Mouse (Mus musculus) neural tube, embryonic 10.5 days (tissue): Measurements from ENCODE around the gene 5730409E04Rik.

Experiments used
- DNase-seq: peaks from one replicate; pipeline ENCODE4 v3.0.0-alpha.2; 2017; ENCODE audit warnings: low spot score; ENCODE audit errors: extremely low spot score

Gene 5730409E04Rik

DNA sequence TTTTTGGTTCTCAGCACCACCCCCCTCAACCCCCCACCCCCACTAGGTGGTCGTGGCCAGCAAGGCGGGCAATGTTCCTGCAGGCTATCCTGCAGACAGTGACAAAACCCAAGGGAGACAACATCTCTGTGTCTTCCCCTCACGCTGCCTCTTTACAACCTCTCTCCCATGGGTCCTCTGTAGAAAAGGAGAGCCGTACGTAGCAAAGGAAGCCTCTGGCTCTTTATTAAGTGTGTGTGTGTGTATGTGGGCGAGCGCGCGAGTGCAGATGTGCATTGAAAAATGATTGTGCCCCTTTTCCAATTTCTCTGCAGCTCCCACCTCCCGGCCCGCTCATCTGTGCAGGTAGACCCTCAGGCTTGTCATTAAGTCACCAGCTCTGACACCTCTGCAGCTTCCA is 26.7 kb downstream of the 5730409E04Rik start:
- no peak for DNase-seq

DNA sequence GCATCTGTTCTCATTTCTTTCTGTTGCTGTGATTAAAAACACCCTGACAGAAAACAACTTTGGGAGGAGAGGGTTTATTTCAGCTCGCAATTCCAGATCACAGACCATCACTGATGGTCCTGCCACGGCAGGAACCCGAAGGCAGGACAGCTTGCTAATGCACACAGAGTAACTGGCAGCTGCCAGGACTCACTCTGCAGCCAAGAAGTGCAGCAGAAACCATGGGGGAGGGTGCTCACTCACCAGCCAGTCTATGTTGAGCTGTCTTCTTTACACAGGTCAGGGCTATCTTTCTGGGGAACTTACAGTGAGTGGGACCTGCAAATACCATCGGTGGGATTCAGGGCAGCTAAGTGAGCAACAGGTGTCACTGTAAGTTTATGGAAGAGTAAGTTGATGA is 27.8 kb downstream of the 5730409E04Rik start:
- no peak for DNase-seq

DNA sequence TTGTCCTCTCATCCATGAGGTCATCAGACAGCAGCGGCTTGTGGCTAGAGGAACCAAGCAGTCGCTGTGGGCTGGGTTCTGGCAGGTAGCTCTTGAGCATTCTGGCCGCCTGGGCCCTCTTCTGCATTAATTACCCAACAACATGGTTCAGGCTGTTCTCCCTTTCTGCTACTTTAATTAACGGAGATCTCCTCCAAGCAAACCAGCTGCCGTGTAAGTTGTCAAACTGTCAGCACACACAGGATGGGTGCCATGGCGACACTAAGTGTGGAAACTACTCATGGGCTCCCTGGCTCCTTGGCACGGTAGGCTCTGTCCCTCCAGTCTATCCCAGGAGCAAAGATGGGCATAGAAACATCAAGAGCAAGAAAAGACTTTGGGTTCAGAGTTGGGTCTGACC is 29.7 kb downstream of the 5730409E04Rik start:
- no peak for DNase-seq

DNA sequence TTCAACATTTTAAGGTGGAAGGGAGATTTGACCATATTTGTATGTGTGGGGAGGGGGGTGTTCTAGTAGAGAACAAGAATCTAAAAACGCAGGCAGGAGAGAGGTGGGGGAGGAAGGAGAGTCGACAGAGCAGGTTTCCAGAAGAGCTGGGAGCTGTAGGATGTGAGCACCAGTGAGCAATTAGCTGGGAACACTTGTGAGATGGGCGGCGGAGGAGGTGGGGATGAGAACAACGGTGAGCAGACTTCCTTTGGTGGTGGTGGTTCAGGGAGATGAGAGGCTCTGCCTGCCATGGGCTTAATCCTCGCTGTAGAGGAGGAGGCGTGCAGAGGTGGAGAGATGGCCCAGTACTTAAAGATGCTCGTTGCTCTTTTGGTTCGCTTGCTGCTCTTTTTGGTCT is 32.3 kb downstream of the 5730409E04Rik start:
- no peak for DNase-seq

DNA sequence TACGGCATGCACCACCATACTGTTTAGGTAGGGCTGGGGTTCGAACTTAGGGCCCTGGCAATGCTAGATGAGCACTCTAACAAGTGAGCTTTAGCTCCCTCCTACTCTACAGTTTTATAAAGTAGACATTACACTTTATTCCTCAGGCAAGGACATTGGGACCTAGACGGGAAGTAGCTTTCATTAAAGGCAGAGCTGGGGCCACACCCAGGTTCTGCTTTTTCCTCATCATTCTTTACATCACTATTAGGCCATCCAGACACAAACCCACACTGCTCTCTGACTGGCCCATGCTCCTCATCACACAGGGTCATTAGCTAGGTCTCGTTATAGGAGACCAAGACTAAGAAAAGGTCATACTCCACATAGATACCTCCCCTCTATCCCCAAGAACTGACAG is 34.2 kb downstream of the 5730409E04Rik start:
- no peak for DNase-seq

DNA sequence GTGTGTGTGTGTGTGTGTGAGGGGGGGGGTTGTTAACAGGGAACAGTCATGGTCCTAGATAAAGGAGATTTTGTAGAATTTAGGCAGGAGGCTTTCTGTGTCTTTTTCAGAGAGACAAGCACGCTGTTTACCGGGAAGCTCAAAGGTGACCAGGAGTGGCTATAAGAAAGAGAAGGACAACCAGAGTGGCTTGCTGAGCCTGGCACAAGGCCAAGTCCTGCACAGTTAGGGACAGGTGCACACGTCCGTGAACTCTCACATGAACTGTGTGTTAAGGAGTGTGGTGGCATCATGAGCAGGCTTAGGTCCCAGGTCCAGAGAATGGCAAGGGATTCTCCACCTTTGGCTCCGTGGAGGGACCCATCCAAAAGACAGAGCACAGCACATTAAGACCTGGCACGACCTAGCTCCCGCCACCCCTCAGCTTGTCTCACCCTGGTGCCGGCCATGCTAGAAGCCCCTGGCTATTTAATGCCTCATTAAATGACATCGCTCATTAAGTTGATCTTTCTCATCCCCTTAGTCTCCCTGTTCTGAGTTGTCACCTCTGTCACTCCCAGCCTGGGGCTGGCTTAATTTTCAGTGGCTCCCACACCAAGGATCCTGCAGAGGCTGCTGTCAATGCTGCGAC is 34.8 kb downstream of the 5730409E04Rik start:
- DNase-seq = no peak

DNA sequence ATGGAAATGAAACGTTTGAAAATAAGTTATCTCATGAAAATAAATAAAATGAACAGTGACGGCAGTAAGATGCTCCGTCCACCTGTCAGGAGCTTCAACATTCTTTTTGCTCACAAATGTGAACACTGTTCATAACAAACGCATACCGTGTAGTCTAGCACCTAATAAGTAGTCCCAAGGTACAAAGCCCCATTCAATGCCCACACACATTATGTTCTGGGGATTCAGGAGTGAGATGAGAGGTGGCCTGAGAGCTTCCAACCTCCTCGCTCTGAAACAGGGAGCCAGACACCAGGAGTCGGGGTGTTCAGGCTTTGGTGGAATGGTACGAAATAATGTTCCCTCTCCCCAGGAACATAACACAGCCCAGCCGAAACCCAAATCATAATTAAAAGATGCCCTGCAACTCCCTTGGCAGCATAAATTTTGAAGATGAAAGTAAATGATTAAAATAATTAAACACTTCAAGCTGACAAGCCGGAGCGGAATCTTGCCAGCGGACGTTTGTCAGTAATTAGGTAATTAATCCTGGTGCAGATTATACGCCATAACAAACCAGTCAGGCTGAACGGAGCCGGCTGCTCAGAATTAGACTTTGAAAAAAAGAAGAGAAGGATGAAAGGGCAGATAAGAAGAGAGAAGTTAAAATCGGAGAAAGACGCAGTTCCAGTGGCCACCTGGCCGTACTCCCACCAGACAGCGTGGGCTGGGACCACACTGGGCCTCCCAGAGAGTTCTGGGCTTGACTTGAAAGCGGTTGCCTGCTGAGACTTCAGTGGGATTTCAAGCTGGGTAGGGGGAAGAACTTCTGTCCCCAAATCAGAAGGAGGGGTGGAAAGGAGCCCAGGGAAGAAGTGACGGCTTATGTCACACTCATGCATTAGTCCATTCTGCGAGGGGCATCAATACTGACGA is 38.6 kb downstream of the 5730409E04Rik start:
- DNase-seq = no peak

DNA sequence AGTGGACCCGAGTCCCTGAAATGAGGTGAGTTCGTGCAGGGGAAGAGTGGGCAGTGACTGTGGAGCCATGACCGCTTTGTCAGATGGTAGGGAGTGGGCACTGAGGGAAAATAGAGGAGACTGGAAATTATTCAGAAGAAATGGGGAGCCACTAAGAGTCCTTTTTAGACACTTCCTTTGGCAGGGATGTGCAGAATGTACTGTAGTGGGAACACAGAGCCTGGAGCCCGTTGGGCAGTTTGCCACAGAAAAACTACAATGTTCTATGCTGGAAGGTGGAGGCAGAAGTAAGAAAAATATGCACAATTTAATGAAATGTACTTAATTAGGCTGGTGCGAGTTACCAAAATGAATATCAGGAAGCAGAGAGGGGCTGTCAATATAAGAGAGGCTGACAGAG is 43.5 kb downstream of the 5730409E04Rik start:
- DNase-seq = no peak

DNA sequence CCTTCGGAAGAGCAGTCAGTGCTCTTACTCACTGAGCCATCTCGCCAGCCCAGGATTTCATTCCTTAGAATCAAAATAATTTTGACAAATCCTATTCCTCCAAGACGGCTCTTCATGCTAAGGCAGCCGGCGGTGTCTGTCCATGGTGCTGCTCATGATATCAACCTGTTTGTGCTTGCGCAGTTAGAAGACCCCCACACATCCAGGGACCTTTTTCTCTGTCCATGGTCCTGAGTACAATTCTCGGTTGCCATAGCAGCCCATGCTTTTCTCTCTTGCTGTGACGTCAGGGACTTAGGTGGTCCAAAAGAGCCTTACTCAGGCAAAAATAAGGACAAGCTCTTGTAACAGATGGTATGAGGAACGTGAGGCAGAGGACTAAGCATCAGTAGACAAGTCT is 45.7 kb downstream of the 5730409E04Rik start:
- DNase-seq = peak; percentile 71

DNA sequence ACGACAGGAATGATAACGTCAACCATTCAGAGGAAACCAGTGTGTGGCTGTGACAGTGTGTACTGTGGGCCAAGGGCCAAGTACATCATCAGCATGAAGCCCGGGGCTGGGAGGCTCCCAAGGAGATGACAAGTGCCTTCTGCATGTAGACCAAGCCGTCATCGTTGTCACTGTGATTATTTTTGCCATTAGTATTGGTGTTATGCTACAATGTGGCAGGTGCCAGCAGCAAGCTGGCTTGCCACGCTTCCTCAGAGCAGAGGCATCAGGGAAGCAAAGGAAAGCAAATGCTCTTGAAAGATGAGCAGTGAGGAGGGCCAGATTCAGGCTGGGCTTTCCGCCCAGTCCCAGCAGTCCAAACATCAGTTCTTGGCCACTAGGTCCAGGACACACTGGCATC is 51.6 kb downstream of the 5730409E04Rik start:
- DNase-seq = no peak
